Mouse (Mus musculus) liver, embryonic 13.5 days (tissue): ENCODE results near the gene Hecw2. TPM values are rescaled to one million over a fixed set of nuclear protein-coding genes. Genes with fewer than 3 reads are reported as not detected.
A peak's percentile ranks its signal among the peaks of the same experiment; 100 is the strongest.

Source experiments
- ATAC-seq: fragments of 200-750 bp; cut with Nextera tagmentation; 2 replicates; pipeline ENCODE4 v1.8.0; 2017; ENCODE audit warnings: low read depth, mild to moderate bottlenecking, moderate number of reproducible peaks, moderate library complexity
- DNase-seq: peaks from one replicate; pipeline ENCODE4 v3.0.0; 2022
- H3K27ac ChIP-seq: fragments of 300-500 bp; sonication (generic); 2 replicates; pipeline ENCODE4 v1.5.1; 2015; ENCODE audit warnings: moderate library complexity, mild to moderate bottlenecking, inconsistent platforms
- H3K27me3 ChIP-seq: fragments of 300-500 bp; sonication (generic); 2 replicates; pipeline ENCODE4 v1.6.1; 2015; ENCODE audit warnings: mild to moderate bottlenecking, inconsistent platforms
- H3K36me3 ChIP-seq: fragments of 300-500 bp; sonication (generic); 2 replicates; pipeline ENCODE4 v1.6.1; 2015; ENCODE audit warnings: mild to moderate bottlenecking, inconsistent platforms
- H3K4me1 ChIP-seq: fragments of 300-500 bp; sonication (generic); replicated peaks from 2 replicates; pipeline ENCODE4 v1.6.1; 2015; ENCODE audit warnings: inconsistent platforms
- H3K4me2 ChIP-seq: fragments of 300-500 bp; sonication (generic); 2 replicates; pipeline ENCODE4 v1.6.1; 2015; ENCODE audit warnings: inconsistent platforms, mild to moderate bottlenecking, moderate library complexity
- H3K4me3 ChIP-seq: fragments of 300-500 bp; sonication (generic); replicated peaks from 2 replicates; pipeline ENCODE4 v1.5.1; 2015; ENCODE audit warnings: mild to moderate bottlenecking, inconsistent platforms
- H3K9ac ChIP-seq: fragments of 300-500 bp; sonication (generic); 2 replicates; pipeline ENCODE4 v1.6.1; 2015; ENCODE audit warnings: mild to moderate bottlenecking, inconsistent platforms
- H3K9me3 ChIP-seq: fragments of 300-500 bp; sonication (generic); replicated peaks from 2 replicates; pipeline ENCODE4 v1.6.1; 2016; ENCODE audit warnings: inconsistent platforms
- WGBS: fragments of 180-500 bp; shearing (Covaris S2); methylation state at CpG from one replicate; pipeline ENCODE4 v1.1.7; 2015; ENCODE audit not compliant: insufficient replicate concordance; 5-methylcytosine and 5-hydroxymethylcytosine counted together
- polyA plus RNA-seq: library from polyadenylated mRNA; unstranded; fragments of >200 nt; fragmentation: Nextera tagmentation; extraction: Ambion mirVana; gene quantifications from 2 replicates; pipeline ENCODE4 v1.2.1, GENCODE M21; 2015

Hecw2 gene
- polyA plus RNA-seq, 1 experiment from 2014 or later = 0.45 TPM

- Histone ChIP-seq H3K9ac (no peak overlapping the region), H3K4me2 (no peak overlapping the region), H3K4me1 (no peaks in the 10 kb centered on the region), H3K9me3 (no peaks in the 10 kb centered on the region), H3K27ac (no peak overlapping the region), H3K36me3 (no peaks in the 10 kb centered on the region), H3K27me3 (no peaks in the 10 kb centered on the region), H3K4me3 (no peak overlapping the region)
- ATAC-seq (no peak), DNase-seq (no peak)
- WGBS = 46% methylated on average over 2 of the region's 2 CpGs
Observed at GRCm38 (mm10) chr1:54017686-54018085, 177.3 kb downstream of the Hecw2 start.

- H3K9ac ChIP-seq = no peak overlapping the region
- H3K36me3 ChIP-seq = no peaks in the 10 kb centered on the region
- no peak overlapping the region for H3K27ac ChIP-seq
- no peak overlapping the region for H3K4me3 ChIP-seq
- no peaks in the 10 kb centered on the region for H3K4me1 ChIP-seq
- H3K27me3 ChIP-seq = no peaks in the 10 kb centered on the region
- DNase-seq = no peak
- no peak for ATAC-seq
- 38% methylated on average over 4 of the region's 4 CpGs for WGBS
- H3K4me2 ChIP-seq = no peak overlapping the region
- no peaks in the 10 kb centered on the region for H3K9me3 ChIP-seq
Observed at GRCm38 (mm10) chr1:54015739-54016138, 179.2 kb downstream of the Hecw2 start.

- Histone ChIP-seq H3K4me1 (no peaks in the 10 kb centered on the region), H3K9ac (no peak overlapping the region), H3K27ac (no peak overlapping the region), H3K4me2 (no peak overlapping the region), H3K4me3 (no peak overlapping the region), H3K27me3 (no peaks in the 10 kb centered on the region), H3K9me3 (no peaks in the 10 kb centered on the region), H3K36me3 (no peaks in the 10 kb centered on the region)
- no peak for ATAC-seq
- no peak for DNase-seq
- 70% methylated on average over 3 of the region's 3 CpGs for WGBS
Observed at GRCm38 (mm10) chr1:54012414-54012813, 182.6 kb downstream of the Hecw2 start.

GRCm38 (mm10) chr1:54009418-54010064 lies 185.4 kb downstream of the Hecw2 start:
- Histone ChIP-seq H3K9me3 (no peaks in the 10 kb centered on the region), H3K4me2 (no peak overlapping the region), H3K4me1 (no peaks in the 10 kb centered on the region), H3K36me3 (no peaks in the 10 kb centered on the region), H3K4me3 (no peak overlapping the region), H3K9ac (no peak overlapping the region), H3K27me3 (no peaks in the 10 kb centered on the region), H3K27ac (no peak overlapping the region)
- WGBS = 65% methylated on average over 6 of the region's 6 CpGs
- no peak for DNase-seq
- ATAC-seq = no peak

- no peak overlapping the region for H3K4me3 ChIP-seq
- no peak overlapping the region for H3K27ac ChIP-seq
- H3K27me3 ChIP-seq = no peaks in the 10 kb centered on the region
- no peak overlapping the region for H3K4me2 ChIP-seq
- no peak for DNase-seq
- WGBS = 18% methylated on average over 5 of the region's 5 CpGs
- no peak for ATAC-seq
- H3K9ac ChIP-seq = no peak overlapping the region
- no peaks in the 10 kb centered on the region for H3K36me3 ChIP-seq
- H3K9me3 ChIP-seq = no peaks in the 10 kb centered on the region
- H3K4me1 ChIP-seq = no peaks in the 10 kb centered on the region
Observed at GRCm38 (mm10) chr1:54005860-54006386, 189.0 kb downstream of the Hecw2 start.

- no peak overlapping the region for H3K4me3 ChIP-seq
- WGBS = 49% methylated on average over 3 of the region's 3 CpGs
- DNase-seq = no peak
- no peaks in the 10 kb centered on the region for H3K36me3 ChIP-seq
- H3K27me3 ChIP-seq = no peaks in the 10 kb centered on the region
- no peak overlapping the region for H3K4me2 ChIP-seq
- H3K9me3 ChIP-seq = no peaks in the 10 kb centered on the region
- no peak overlapping the region for H3K27ac ChIP-seq
- no peak for ATAC-seq
- H3K9ac ChIP-seq = no peak overlapping the region
- no peaks in the 10 kb centered on the region for H3K4me1 ChIP-seq
Observed at GRCm38 (mm10) chr1:54003288-54003687, 191.7 kb downstream of the Hecw2 start.

GRCm38 (mm10) chr1:54002077-54002476 lies 192.9 kb downstream of the Hecw2 start:
- H3K4me3 ChIP-seq = no peak overlapping the region
- no peaks in the 10 kb centered on the region for H3K4me1 ChIP-seq
- H3K27me3 ChIP-seq = no peaks in the 10 kb centered on the region
- no peak overlapping the region for H3K9ac ChIP-seq
- H3K9me3 ChIP-seq = no peaks in the 10 kb centered on the region
- H3K4me2 ChIP-seq = no peak overlapping the region
- H3K36me3 ChIP-seq = no peaks in the 10 kb centered on the region
- ATAC-seq = no peak
- no peak for DNase-seq
- 64% methylated on average over 2 of the region's 2 CpGs for WGBS
- no peak overlapping the region for H3K27ac ChIP-seq

GRCm38 (mm10) chr1:53997239-53997638 lies 197.7 kb downstream of the Hecw2 start:
- Histone ChIP-seq H3K27me3 (no peaks in the 10 kb centered on the region), H3K4me1 (no peaks in the 10 kb centered on the region), H3K36me3 (no peaks in the 10 kb centered on the region), H3K4me2 (no peak overlapping the region), H3K4me3 (no peak overlapping the region), H3K9ac (no peak overlapping the region), H3K9me3 (no peaks in the 10 kb centered on the region), H3K27ac (no peak overlapping the region)
- WGBS = 80% methylated on average over 1 of the region's 1 CpGs
- DNase-seq (no peak), ATAC-seq (no peak)

- Histone ChIP-seq H3K36me3 (no peaks in the 10 kb centered on the region), H3K27ac (no peak overlapping the region), H3K4me2 (no peak overlapping the region), H3K4me1 (no peaks in the 10 kb centered on the region), H3K9ac (no peak overlapping the region), H3K4me3 (no peak overlapping the region), H3K27me3 (no peaks in the 10 kb centered on the region), H3K9me3 (no peaks in the 10 kb centered on the region)
- ATAC-seq (no peak), DNase-seq (no peak)
- WGBS = 58% methylated on average over 8 of the region's 8 CpGs
Observed at GRCm38 (mm10) chr1:53986185-53986892, 208.6 kb downstream of the Hecw2 start.

- no peak overlapping the region for H3K4me2 ChIP-seq
- H3K27ac ChIP-seq = no peak overlapping the region
- no peaks in the 10 kb centered on the region for H3K9me3 ChIP-seq
- ATAC-seq = 0 out of 2 replicates have a peak, but pooled peaks have one; percentile 26
- H3K36me3 ChIP-seq = no peaks in the 10 kb centered on the region
- H3K9ac ChIP-seq = no peak overlapping the region
- no peak for DNase-seq
- WGBS = 52% methylated on average over 2 of the region's 2 CpGs
- H3K4me1 ChIP-seq = no peaks in the 10 kb centered on the region
- no peak overlapping the region for H3K4me3 ChIP-seq
- H3K27me3 ChIP-seq = no peaks in the 10 kb centered on the region
Observed at GRCm38 (mm10) chr1:53978514-53978831, 216.5 kb downstream of the Hecw2 start.

- Histone ChIP-seq H3K9me3 (no peaks in the 10 kb centered on the region), H3K4me1 (no peaks in the 10 kb centered on the region), H3K4me3 (no peak overlapping the region), H3K9ac (no peak overlapping the region), H3K27ac (no peak overlapping the region; the same call in 1 of the 2 replicates), H3K36me3 (no peaks in the 10 kb centered on the region), H3K27me3 (no peaks in the 10 kb centered on the region), H3K4me2 (no peak overlapping the region)
- WGBS = 40% methylated on average over 8 of the region's 8 CpGs
- ATAC-seq (no peak), DNase-seq (no peak)
Observed at GRCm38 (mm10) chr1:53977806-53978513, 217.0 kb downstream of the Hecw2 start.
